Mouse (Mus musculus) embryonic fibroblast, embryonic 13.5 days (primary cell): Measurements from ENCODE around the gene Fgr. TPM values are rescaled to one million over a fixed set of nuclear protein-coding genes. Genes with fewer than 3 reads are reported as not detected.

Experiments
- H3K27ac ChIP-seq: 2 replicates; pipeline ENCODE4 v1.5.1; 2012; ENCODE audit warnings: low read length, control low read depth, inconsistent platforms; ENCODE audit not compliant: insufficient read depth
- H3K4me1 ChIP-seq: 2 replicates; pipeline ENCODE4 v1.6.1; 2011; ENCODE audit warnings: low read length; ENCODE audit not compliant: control insufficient read depth, insufficient read depth
- H3K4me3 ChIP-seq: 2 replicates; pipeline ENCODE4 v1.5.1; 2011; ENCODE audit warnings: mild to moderate bottlenecking, control low read depth, low read length; ENCODE audit not compliant: insufficient read depth
- CTCF ChIP-seq: IDR thresholded peaks from 2 replicates; pipeline ENCODE4 v1.5.1; 2011; ENCODE audit warnings: mild to moderate bottlenecking, control low read depth, low read length, moderate library complexity, borderline replicate concordance; ENCODE audit not compliant: insufficient read depth
- POLR2A ChIP-seq: IDR thresholded peaks from 2 replicates; pipeline ENCODE4 v1.6.1; 2011; ENCODE audit warnings: low read depth, mild to moderate bottlenecking, control low read depth, low read length, moderate library complexity
- polyA plus RNA-seq: library from polyadenylated mRNA; stranded (reverse); fragments of >200 nt; gene quantifications from 2 replicates; pipeline ENCODE4 v1.2.4, GENCODE M21; 2011; ENCODE audit warnings: low read depth; ENCODE audit not compliant: missing spikeins, insufficient read length

Gene Fgr
- polyA plus RNA-seq, 1 experiment = not detected

DNA sequence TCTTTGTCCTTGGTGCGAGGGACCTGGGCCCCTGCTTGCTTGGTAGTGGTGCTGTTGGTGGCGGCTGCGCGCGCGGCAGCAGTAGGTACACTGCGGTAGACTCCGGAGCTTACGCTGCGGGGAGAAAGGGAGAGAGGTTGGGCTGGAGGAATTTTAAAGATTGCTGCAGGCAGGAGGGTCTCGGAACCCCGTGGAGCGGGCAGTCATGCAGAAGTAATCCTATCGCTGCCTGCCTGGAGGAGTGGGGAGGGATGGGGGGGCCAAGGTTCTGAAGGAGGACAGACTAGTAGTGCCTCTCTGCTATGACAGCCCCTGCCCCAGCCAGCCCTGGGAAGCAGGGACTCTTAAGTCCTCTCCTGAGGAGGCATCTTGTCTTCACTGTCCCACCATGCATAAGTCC is 48.3 kb downstream of the Fgr start:
- Histone ChIP-seq H3K4me3 (no peak overlapping the region), H3K4me1 (peaks cover 35% of the 10 kb centered on the region), H3K27ac (no peak overlapping the region)
- TF ChIP-seq POLR2A (no peak), CTCF (no peak)

DNA sequence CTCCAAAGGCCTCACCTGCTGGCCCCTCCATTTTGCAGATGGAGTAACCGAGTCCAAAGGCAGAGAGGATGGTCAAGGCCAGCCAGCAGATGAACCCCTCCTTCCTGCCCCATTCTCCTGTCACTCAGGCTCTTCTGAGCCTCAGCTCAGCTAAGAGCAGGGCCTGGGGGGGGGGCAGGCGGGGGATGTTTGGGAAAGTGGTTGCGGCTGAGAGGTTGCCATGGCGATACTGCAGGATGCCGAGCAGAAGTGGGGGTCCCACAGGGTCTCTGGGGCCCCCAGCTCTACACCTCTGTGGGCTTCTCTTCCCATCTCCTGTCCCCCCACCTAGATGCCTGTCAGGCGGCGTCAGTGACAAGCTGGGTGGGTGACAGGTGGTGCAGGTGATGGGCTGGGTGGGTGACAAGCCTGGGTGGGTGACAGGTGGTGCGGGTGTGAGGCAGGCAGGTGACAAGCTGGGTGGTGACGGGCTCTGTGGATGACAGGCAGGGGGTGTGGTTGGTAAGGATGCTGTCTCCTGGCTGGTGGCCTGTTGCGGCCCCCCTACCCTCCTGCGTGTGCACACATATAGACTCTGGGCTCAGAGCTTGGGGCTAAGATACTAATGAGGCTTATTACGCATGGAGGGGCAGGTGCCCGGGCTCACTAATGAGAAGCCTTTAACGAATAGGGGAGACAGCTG is 49.2 kb downstream of the Fgr start:
- TF ChIP-seq CTCF = no peak
- no peak for TF ChIP-seq POLR2A
- no peak overlapping the region; the same call in 1 of the 2 replicates for H3K27ac ChIP-seq
- no peak overlapping the region for H3K4me3 ChIP-seq
- H3K4me1 ChIP-seq = peaks cover 30% of the 10 kb centered on the region

DNA sequence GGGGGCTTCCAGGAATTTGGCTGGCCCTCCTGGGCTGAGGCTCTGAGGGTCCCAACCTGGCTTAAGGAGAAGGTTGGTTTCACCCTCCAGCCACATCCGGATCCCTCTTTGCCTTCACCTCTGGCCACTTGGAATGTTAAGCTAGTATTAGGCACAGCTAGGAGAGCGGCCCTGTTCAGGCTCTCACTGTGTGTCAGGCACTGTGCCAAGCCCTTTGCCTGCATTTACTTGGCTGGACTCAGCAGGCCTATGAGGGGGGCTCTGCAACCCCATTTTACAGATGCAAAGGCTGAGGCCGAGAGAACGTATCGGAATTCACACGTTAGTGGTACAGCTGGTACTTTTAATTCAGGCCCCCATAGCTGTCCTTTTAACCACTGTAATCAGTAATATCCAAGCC is 49.7 kb downstream of the Fgr start:
- Histone ChIP-seq H3K4me3 (no peak overlapping the region), H3K4me1 (peaks cover 25% of the 10 kb centered on the region), H3K27ac (no peak overlapping the region; the same call in 1 of the 2 replicates)
- TF ChIP-seq CTCF = no peak
- TF ChIP-seq POLR2A = no peak

DNA sequence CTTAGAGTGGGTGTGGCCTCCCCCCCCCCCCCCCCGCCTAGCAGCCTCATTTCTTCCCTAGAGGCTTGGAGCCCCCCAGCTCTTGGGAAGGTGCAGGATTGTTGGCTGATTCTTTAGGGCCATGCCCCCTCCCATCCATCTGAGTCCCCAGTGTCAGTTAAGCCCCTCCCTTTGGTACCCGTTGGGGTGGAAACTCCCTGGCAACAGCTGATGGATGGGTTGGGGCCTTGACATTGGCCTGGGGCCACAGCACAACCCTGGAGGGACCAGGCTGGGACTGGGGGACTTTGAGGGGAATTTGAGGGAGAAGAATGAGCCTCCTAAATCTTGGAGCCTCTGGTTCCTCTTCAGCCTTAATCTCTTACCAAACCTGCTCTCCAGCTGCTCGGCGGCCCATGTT is 50.5 kb downstream of the Fgr start:
- peak overlapping the region; percentile 55 for H3K27ac ChIP-seq
- H3K4me1 ChIP-seq = peaks cover 25% of the 10 kb centered on the region
- no peak overlapping the region for H3K4me3 ChIP-seq
- TF ChIP-seq CTCF = no peak
- TF ChIP-seq POLR2A = no peak

DNA sequence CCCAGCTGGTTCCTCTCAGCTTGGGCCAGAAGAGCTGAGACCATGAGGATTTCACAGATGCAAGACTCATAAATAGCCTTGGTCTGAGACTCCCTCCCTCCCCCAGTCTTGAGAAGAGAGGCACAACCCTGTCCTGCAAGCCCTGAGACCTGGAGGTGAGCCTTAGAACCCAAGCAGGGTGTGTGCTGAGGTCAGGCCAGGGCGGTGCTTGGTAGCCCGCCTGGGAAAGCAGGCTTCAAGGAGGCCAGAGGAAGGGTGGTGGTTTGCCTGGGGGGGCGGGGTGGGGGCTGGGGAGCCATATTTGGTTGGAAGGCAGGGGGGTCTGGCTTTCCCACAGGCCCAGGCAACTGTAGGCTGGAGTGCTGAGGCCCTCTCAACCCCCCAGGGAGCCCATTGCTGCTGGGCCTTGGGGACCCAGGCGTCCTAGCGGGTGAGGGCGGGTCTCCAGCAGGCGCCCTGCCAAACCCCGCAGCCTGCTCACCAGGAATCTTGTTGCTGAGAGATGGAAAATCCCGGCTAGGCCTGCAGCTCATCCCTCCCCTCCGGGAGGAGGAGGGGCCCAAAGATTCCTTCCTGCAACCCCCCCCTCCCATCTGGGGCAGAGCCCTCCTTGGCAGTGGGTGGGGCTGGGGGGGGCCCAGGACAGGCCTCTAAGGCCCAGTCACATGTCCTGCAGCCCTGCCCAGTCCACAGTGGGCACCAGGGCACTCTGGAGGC is 51.2 kb downstream of the Fgr start:
- H3K27ac ChIP-seq = peak overlapping the region; percentile 55
- TF ChIP-seq CTCF (no peak), POLR2A (no peak)
- no peak overlapping the region for H3K4me3 ChIP-seq
- peaks cover 24% of the 10 kb centered on the region for H3K4me1 ChIP-seq

DNA sequence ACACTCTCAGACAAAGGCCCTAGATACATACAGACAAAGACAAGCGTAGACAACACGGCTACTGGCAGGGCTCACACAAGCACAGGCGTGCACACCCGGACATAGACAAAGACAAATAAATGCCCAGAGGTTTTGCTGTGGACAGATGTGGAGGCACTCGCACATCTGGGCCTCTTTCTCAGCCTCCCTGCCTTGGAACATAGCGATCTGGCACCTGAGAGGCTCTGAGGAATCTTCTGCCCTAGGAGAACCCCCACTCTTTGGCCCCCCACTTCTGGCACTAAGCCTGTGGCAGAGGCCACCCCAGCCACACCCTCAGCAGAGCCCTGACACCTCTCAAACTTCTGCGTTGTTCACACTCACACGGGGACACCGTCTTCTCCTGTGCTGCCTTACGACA is 52.4 kb downstream of the Fgr start:
- no peak overlapping the region for H3K4me3 ChIP-seq
- TF ChIP-seq CTCF (no peak), POLR2A (no peak)
- peaks cover 18% of the 10 kb centered on the region for H3K4me1 ChIP-seq
- H3K27ac ChIP-seq = peak overlapping the region; percentile 55

DNA sequence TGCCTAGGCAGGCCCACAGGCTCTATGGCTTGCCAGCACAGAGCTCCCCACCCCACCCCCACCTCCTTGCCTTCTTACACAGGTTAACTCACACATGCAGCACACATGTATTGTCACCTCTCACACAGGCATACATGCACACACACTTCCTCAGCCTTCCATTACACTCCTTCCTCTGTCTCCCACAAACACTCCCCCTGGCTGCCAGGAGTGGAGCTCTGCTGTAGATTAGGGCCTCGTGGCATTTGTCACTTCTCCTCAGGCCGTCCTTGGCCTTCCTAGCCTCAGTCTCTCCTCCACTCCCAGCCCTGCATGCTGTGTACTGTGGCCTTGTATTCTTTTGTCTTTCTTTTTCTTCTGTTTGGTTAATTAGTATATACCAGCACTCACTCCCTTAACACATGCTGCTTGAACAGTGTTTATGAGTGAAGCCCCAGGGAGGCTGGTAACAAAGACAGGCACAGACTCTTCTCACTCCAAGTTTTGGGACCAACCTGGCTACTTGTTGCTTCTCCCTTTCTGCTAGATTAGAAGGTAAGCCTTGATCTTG is 53.0 kb downstream of the Fgr start:
- H3K4me1 ChIP-seq = peaks cover 17% of the 10 kb centered on the region
- TF ChIP-seq POLR2A (no peak), CTCF (no peak)
- H3K27ac ChIP-seq = no peak overlapping the region
- H3K4me3 ChIP-seq = no peak overlapping the region

DNA sequence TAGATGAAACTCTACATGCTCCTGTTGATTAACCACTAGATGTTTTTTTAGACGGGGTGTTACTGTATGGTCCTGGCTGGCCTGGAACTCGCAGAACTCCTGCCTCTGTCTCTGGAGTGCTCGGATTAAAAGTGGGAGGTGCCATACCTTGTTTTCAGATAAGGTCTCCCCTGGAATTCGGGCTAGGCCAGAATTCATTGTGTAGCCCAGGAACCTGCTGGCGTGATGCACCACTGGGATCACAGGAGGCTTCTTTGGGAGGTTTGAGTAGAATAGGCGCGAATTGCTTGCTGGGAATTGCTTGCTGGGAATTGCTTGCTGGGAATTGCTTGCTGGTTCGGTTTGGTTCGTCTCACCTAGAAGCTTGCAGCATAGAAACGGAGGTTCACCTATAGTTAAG is 53.8 kb downstream of the Fgr start:
- peaks cover 12% of the 10 kb centered on the region for H3K4me1 ChIP-seq
- TF ChIP-seq CTCF = no peak
- no peak for TF ChIP-seq POLR2A
- H3K27ac ChIP-seq = no peak overlapping the region
- no peak overlapping the region for H3K4me3 ChIP-seq

DNA sequence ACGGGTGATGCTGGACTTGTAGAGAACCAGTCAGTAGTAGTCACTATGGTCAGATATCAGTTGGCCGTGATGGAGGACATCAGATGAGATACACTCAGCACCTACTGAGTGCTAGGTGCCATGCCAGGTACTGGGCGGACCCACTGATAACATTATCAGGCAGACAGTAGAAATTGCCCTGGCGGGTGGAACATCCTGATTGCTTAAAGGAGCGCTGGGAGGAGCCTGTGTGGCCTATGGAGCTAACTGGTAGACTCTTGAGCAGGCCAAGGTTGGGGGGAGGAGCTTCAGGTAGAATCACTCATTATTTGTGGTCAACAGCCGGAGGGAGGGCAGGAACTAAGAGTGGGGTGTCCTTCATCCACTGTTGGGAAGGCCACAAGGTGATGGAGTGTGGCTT is 54.3 kb downstream of the Fgr start:
- Histone ChIP-seq H3K4me1 (peaks cover 12% of the 10 kb centered on the region), H3K4me3 (no peak overlapping the region), H3K27ac (no peak overlapping the region)
- TF ChIP-seq POLR2A (no peak), CTCF (no peak)

DNA sequence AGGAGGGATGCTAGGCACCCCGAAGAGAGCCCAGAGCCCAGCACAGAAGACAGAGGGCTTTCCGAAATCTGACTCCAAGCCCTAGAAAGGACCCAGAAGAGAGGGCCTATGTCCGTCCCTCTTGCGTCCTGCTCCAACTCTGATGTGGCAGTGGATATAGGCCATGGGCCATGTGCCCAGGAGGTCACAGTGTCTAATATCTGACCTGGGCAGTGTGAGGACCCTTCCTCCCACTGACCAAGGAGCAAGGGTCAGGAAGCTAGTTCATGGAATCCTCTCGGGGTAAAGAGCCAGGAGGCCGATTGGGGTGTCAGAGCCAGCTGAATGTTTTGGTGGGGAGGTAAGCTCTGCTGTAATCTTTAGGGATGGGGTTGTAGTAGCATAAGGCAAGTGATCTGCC is 55.0 kb downstream of the Fgr start:
- peaks cover 12% of the 10 kb centered on the region for H3K4me1 ChIP-seq
- H3K4me3 ChIP-seq = no peak overlapping the region
- no peak overlapping the region for H3K27ac ChIP-seq
- TF ChIP-seq CTCF = no peak
- TF ChIP-seq POLR2A = no peak
